Comparison of ENCODE assay signal across 8 mouse cellular contexts in genomic region chr7:3288976-3289970, GRCm38 (mm10). TPM values are rescaled to one million over a fixed set of nuclear protein-coding genes. Genes with fewer than 3 reads are reported as not detected.
DNase-seq lines count a peak whose midpoint lies in the region; ATAC-seq lines count a peak whose summit lies in the region.

Myadm (plus strand) TSS chr7:3289080.
Prkcg (plus strand) TSS chr7:3289179.

- peak; percentile 57 for ATAC-seq in inflammation-experienced regulatory T-cells, adult 6 months
- ATAC-seq in megakaryocyte-erythroid progenitor cell, adult 5-6 weeks (replicated peaks; ENCODE audit: low FRiP score, low TSS enrichment, poor library complexity, severe bottlenecking): peak; percentile 88

- DNase-seq in adipocyte (ENCODE audit: low spot score): peak; percentile 64
- DNase-seq in cerebellum, postnatal 36 days: peak; percentile 77 to 81
- peak; percentile 82 for DNase-seq in gastrocnemius, postnatal 25 days
- DNase-seq in left cerebral cortex, postnatal 36 days (ENCODE audit: low spot score in 2 of 2): peak; percentile 76 to 83
- DNase-seq in right cerebral cortex, postnatal 4 days: peak; percentile 72
- peak; percentile 90 for DNase-seq in yolk sac, embryonic 10.5 days (ENCODE audit: low spot score)

- intact Hi-C loops in left cerebral cortex, postnatal 36 days (cut with DNase I): no loop called here

RNA-seq across cellular contexts. Expression of gene Myadm, which starts in this region (rescaled TPM):
- 10 to 100 TPM; 31.7 to 45.4 TPM for total RNA-seq in gastrocnemius, postnatal 25 days (2021)
- polyA plus RNA-seq in inflammation-experienced regulatory T-cells, adult 6 months (2017; shearing (Covaris generic)): 10 to 100 TPM in 1 of 3 experiments, 1 to 10 TPM in 2; 1.5 to 23.0 (median 4.8) TPM
- 10 to 100 TPM; 64.1 to 67.8 TPM for total RNA-seq in left cerebral cortex, postnatal 36 days (2021)
- 1.2 TPM in 1 of 2 replicates, not detected in the other for total RNA-seq in megakaryocyte-erythroid progenitor cell, adult 5-6 weeks (2014; fragmentation: Nextera tagmentation)
- total RNA-seq in megakaryocyte-erythroid progenitor cell, adult 5-6 weeks (2017): 0.61 and 2.4 TPM in 2 replicates

RNA-seq across cellular contexts. Expression of gene Prkcg, which starts in this region (rescaled TPM):
- total RNA-seq in gastrocnemius, postnatal 25 days (2021): 1 to 10 TPM; 1.3 TPM
- under 1 TPM in 1 of 3 experiments, not detected in 2; 0.82 TPM for polyA plus RNA-seq in inflammation-experienced regulatory T-cells, adult 6 months (2017; shearing (Covaris generic))
- total RNA-seq in left cerebral cortex, postnatal 36 days (2021): 100 to 1,000 TPM; 257 to 278 TPM
- not detected in 2 replicates for total RNA-seq in megakaryocyte-erythroid progenitor cell, adult 5-6 weeks (2014; fragmentation: Nextera tagmentation)
- total RNA-seq in megakaryocyte-erythroid progenitor cell, adult 5-6 weeks (2017): not detected in 2 replicates

Comparison
In these comparisons a context has a peak if more than half of its experiments do, and no peak if none do; other contexts are left out.
1. Peak in every context shown above with its lines: DNase-seq and ATAC-seq.
2. RNA of gene Myadm (total RNA-seq): 64.1 to 67.8 TPM in left cerebral cortex, postnatal 36 days and 31.7 to 45.4 TPM in gastrocnemius, postnatal 25 days; 0.61 to 2.4 TPM in megakaryocyte-erythroid progenitor cell, adult 5-6 weeks; every median in the first group is over 4 times any median in the second.
3. RNA of gene Prkcg (total RNA-seq): 257 to 278 TPM in left cerebral cortex, postnatal 36 days; 1.3 TPM in gastrocnemius, postnatal 25 days and not detected in megakaryocyte-erythroid progenitor cell, adult 5-6 weeks; every median in the first group is over 100 times any median in the second.